Mouse (Mus musculus): ENCODE measurements around the gene Ddx31.

DNA sequence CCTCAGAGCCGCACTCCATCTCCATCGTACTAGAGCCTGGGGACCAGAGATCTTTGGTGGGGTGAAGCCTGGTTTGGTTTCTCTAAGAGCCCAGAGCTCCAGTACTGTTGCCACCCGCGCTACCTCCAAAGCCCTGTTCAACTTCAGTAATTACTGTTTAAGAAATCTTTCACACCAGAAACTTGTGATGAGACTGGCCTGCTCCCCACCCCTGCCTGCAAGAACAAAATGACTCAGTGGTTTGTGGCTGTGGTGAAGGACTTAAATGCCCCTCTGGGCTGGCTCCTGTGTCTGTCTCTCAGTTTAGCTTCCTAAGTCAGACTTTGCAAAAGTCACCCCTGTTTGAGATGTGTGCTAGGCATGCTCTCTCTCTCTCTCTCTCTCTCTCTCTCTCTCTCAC, 72.8 kb downstream of the Ddx31 start:
- TF ChIP-seq POLR2A (IDR thresholded peaks at IDR 0.05; ENCODE audit: borderline replicate concordance, control insufficient read depth, low read depth, low read length) (no peak), CTCF (IDR thresholded peaks at IDR 0.05; ENCODE audit: control insufficient read depth, insufficient read depth, low read length) (no peak)

All from bone marrow, adult 2 months (tissue).